ENCODE assay signal across 7 mouse cellular contexts in the genomic region with DNA sequence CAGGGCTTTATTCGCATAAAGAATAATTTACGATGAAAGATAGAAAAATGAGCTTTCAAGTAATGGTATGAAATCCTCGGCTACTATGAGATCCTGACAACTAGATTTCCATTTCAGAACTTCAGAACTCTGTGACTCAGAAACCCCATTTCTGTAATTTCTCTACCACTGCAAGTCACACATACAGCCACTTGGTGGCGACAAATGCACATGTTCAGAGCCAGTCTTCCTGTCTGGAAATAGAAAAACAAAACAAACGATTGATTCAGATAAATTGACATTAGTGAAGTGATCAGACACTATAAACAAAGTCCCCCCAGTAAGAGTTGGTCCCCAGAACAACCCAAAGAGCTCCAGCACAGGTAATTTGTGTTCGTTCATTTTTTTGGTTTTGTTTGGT. TPM values are rescaled to one million over a fixed set of nuclear protein-coding genes. Genes with fewer than 3 reads are reported as not detected.
DNase-seq lines count a peak whose midpoint lies in the region; ATAC-seq and TF ChIP-seq lines count a peak whose summit lies in the region.

No protein-coding gene starts in this region.

- no peak for TF ChIP-seq POLR2A in liver, adult 2 months (IDR thresholded peaks at IDR 0.05; ENCODE audit: extremely low read depth, insufficient read depth, low read length)

- 20% methylated on average over 6 of the region's 6 CpGs for WGBS in kidney, embryonic 14.5 days
- 9% methylated on average over 6 of the region's 6 CpGs for WGBS in liver, adult 2 months

- no peaks in the 10 kb centered on the region for H3K36me3 ChIP-seq in kidney, embryonic 14.5 days (ENCODE audit: control insufficient read depth, insufficient read depth, low read length)
- no peaks in the 10 kb centered on the region for H3K36me3 ChIP-seq in E14TG2a.4 (ENCODE audit: insufficient read depth, low read length)
- H3K36me3 ChIP-seq in liver, adult 2 months (ENCODE audit: control insufficient read depth, insufficient read depth, low read length), result no peaks in the 10 kb centered on the region

- H3K4me1 ChIP-seq in kidney, embryonic 14.5 days (ENCODE audit: control insufficient read depth, insufficient read depth, low read length), result no peaks in the 10 kb centered on the region
- peaks cover 30% of the 10 kb centered on the region for H3K4me1 ChIP-seq in E14TG2a.4 (replicated peaks; ENCODE audit: low read depth, low read length)
- no peaks in the 10 kb centered on the region for H3K4me1 ChIP-seq in liver, adult 2 months (ENCODE audit: control insufficient read depth, insufficient read depth, low read length)

- H3K79me2 ChIP-seq in liver, adult 2 months (ENCODE audit: control insufficient read depth, insufficient read depth, low read length), result no peaks in the 10 kb centered on the region

- no peak for ATAC-seq in kidney, embryonic 14.5 days (ENCODE audit: low FRiP score, low TSS enrichment)

- TF ChIP-seq CTCF in E14TG2a.4 (conservative IDR thresholded peaks at IDR 0.05; ENCODE audit: low read length), result peak; percentile 91
- TF ChIP-seq CTCF in liver, adult 2 months (IDR thresholded peaks at IDR 0.05; ENCODE audit: low read depth, low read length), result peak; percentile 34; the same call in 1 of the 2 replicates

- no peak overlapping the region for H3K27ac ChIP-seq in kidney, embryonic 14.5 days (ENCODE audit: low read depth, low read length)
- no peak overlapping the region for H3K27ac ChIP-seq in liver, adult 2 months (replicated peaks; ENCODE audit: insufficient read depth, low read depth, low read length)

- H3K4me2 ChIP-seq in kidney, embryonic 14.5 days (replicated peaks; ENCODE audit: low read depth, low read length), result no peak overlapping the region

- no peaks in the 10 kb centered on the region for H3K27me3 ChIP-seq in kidney, embryonic 14.5 days (ENCODE audit: control insufficient read depth, insufficient read depth, low read length)
- peaks cover 8% of the 10 kb centered on the region for H3K27me3 ChIP-seq in E14TG2a.4 (ENCODE audit: insufficient read depth, low read length)
- no peaks in the 10 kb centered on the region for H3K27me3 ChIP-seq in liver, adult 2 months (ENCODE audit: control insufficient read depth, insufficient read depth, low read length)

- no peak overlapping the region for H3K4me3 ChIP-seq in kidney, embryonic 14.5 days (ENCODE audit: low read length)
- no peak overlapping the region for H3K4me3 ChIP-seq in E14TG2a.4 (replicated peaks; ENCODE audit: low read length)
- H3K4me3 ChIP-seq in liver, adult 2 months (ENCODE audit: insufficient read depth, low read depth, low read length), result no peak overlapping the region

- H3K9ac ChIP-seq in kidney, embryonic 14.5 days (ENCODE audit: low read depth, low read length), result no peak overlapping the region
- H3K9ac ChIP-seq in liver, adult 2 months (ENCODE audit: low read depth, low read length), result no peak overlapping the region

- H3K9me3 ChIP-seq in kidney, embryonic 14.5 days (ENCODE audit: control insufficient read depth, low read length), result no peaks in the 10 kb centered on the region
- H3K9me3 ChIP-seq in E14TG2a.4 (ENCODE audit: low read length), result peaks cover 7% of the 10 kb centered on the region

- DNase-seq in kidney, adult 8-10 months, result peak; percentile 27 to 62
- DNase-seq in adrenal gland, adult 2 months, result peak; percentile 52
- peak; percentile 64 for DNase-seq in forelimb bud, embryonic 11.5 days (ENCODE audit: low read depth, low spot score)
- DNase-seq in liver, adult 2 months (ENCODE audit: extremely low read depth, low read depth, low spot score), result peak; percentile 55
- DNase-seq in right cerebral cortex, postnatal 4 days, result peak; percentile 49

RNA-seq across cellular contexts. Expression of a gene that starts 9.1 kb away (rescaled TPM):
- 215 and 243 TPM in 2 replicates for polyA plus RNA-seq in kidney, embryonic 14.5 days (2014; fragmentation: Nextera tagmentation; extraction: Ambion mirVana)
- total RNA-seq in adrenal gland, adult 2 months (2021), result 100 to 1,000 TPM; 151 to 216 TPM
- 398 and 460 TPM in 2 replicates for polyA plus RNA-seq in adrenal gland, adult 2 months (2012; rRNA removed)
- 34.3 and 37.1 TPM in 2 replicates for total RNA-seq in liver, adult 2 months (2014; rRNA removed)
- 60.0 and 81.2 TPM in 2 replicates for polyA plus RNA-seq in liver, adult 2 months (2012; rRNA removed)

RNA-seq across cellular contexts. Expression of a gene that starts 21.1 kb away (rescaled TPM):
- 0.07 TPM in 1 of 2 replicates, not detected in the other for polyA plus RNA-seq in kidney, embryonic 14.5 days (2014; fragmentation: Nextera tagmentation; extraction: Ambion mirVana)
- under 1 TPM; 0.31 to 0.37 TPM for total RNA-seq in adrenal gland, adult 2 months (2021)
- polyA plus RNA-seq in adrenal gland, adult 2 months (2012; rRNA removed), result 0.12 and 0.38 TPM in 2 replicates
- total RNA-seq in liver, adult 2 months (2014; rRNA removed), result 0.28 TPM in 1 of 2 replicates, not detected in the other
- polyA plus RNA-seq in liver, adult 2 months (2012; rRNA removed), result 0.11 TPM in 1 of 2 replicates, not detected in the other
